Mouse (Mus musculus) left cerebral cortex, adult 11 months (tissue): ENCODE results near the gene Rtn1.
A peak's percentile ranks its signal among the peaks of the same experiment; 100 is the strongest.

ENCODE experiments used
- DNase-seq: peaks from one replicate; pipeline ENCODE4 v3.0.0; 2022; ENCODE audit warnings: low spot score

The Rtn1 gene

DNA sequence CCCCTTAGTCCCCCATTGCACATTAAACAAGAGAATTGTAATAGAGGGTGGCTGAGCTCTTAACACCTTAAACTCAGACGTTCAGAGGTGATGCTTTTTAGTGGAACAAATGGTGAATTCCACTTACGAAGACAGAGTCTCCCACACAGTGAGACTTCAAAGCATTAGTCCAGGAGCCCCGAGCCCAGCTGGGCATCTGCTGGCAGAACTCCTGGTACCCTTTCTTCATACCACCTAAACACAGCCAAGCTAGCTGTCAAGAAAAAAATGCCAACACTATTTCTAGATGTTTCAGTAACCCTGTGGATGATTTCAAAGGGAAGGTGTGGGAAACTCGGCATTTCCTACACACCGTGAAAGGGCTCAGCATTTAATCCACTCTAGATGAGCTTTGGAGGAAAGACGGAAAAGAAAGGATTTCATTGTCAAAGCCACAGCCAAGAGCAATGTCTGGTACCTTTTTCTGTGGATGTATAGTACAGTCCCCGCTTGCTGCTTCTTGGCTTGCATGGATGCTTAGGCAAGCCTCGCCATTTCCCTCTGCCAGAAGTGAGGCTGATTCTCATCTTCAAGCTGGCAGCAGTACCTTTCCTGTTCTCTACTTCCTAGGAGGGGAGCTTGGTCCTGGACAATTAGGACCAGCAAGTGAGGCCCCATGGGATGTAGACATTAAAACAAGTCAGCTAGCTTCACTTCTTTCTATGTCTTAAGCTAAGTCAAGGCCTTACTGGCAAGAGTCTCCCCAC lies 179.2 kb downstream of the Rtn1 start:
- no peak for DNase-seq

GRCm38 (mm10) chr12:72227731-72228130 lies 181.1 kb downstream of the Rtn1 start:
- no peak for DNase-seq

- DNase-seq = no peak
Observed at GRCm38 (mm10) chr12:72225371-72225770, 183.5 kb downstream of the Rtn1 start.

DNA sequence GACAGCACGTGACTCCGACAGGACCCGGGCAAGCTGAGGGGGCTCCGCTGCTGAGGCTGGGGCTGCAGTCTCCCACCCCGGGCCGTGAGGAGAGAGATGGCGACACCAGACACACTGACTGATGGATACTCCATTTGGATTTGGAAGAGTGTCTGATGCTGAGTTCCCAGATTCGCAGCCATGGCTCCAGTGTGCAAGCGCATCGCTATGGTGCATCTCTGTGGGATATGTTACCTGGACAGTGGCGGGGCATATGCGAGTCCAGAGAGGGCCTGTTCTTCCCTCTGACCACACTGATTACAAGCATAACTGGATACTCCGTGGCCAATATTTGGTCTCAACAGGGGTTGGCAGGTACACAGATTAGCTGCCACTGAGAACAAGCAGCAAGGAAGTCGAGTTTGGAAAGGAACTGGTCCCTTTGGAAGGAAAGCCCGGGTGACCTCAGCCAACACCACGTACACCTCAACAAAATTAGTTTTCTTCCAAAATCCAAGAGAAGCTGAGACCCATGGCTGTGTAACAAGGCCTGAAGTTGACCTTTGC lies 185.2 kb downstream of the Rtn1 start:
- DNase-seq = no peak

- DNase-seq = no peak
Observed at GRCm38 (mm10) chr12:72213554-72213953, 195.3 kb downstream of the Rtn1 start.

DNA sequence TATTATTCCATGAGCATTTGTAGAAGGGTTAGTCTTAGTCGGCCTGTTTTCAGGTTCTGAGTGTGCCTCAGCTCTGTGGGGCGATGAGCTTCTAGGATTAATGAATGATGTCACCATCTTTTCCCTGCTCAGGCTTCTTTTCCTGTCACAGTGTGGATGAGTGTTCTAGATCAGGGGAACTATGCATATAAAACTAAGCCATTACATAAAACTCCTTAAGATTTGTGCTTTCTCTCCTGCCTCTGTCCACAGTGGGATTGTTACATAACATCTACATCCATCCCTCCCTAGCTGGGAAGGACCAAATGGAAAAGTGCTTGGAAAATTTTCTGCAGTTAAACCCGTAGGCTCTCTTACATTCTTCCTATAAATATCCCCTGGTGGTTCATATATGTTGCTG lies 208.0 kb downstream of the Rtn1 start:
- DNase-seq = peak; percentile 34

DNA sequence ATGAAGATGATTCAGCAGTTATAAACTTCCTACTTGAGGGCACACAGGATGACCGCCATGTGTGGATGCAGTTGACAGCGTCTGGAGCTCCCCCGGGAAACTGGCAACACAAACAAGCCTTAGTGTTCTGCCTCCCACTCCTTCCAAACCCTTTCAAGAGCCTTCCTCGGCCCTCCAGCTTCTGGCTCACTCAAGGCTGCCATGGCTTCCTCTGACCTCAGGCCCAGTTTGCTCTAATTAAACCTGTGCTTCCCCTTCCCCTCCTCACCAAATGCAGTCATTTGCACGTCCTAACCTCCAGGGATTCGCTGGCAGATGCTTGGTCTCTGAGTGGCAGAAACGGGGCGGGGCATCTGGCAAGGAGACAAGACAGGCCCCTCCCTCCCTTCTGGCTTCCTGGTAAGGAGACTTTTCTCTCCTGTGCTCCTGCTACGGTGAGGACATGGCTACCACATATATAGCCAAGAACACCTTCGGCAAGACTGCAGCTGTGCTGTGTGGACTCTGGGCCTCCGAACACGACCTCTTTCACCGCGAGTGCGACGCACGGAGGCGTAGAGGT lies 210.8 kb downstream of the Rtn1 start:
- no peak for DNase-seq

DNA sequence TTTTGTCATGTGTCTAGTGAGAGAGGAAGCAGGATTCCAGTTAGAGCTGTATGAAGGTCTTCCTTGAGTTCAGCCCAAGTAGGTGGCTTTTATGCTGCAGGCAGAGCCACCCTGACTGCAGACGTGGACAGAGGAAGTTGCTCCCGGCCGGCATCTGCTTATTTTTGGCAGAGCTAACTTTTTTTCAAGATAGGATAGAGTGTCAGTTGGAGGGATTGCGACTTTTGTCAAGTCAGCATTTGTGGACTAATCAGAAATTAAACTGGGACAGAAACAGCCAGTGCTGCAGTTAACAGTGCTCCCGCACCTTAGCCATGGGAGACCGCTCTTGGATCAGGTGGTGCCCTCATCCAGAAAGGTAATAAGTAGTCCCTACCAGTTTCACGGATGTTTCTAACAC lies 211.4 kb downstream of the Rtn1 start:
- no peak for DNase-seq

- no peak for DNase-seq
Observed at GRCm38 (mm10) chr12:72184929-72185328, 223.9 kb downstream of the Rtn1 start, which contains the start of gene Ccdc175. TSS of gene Ccdc175 (minus strand) at chr12:72185029.

- no peak for DNase-seq
Observed at GRCm38 (mm10) chr12:72179561-72179960, 229.3 kb downstream of the Rtn1 start.

DNA sequence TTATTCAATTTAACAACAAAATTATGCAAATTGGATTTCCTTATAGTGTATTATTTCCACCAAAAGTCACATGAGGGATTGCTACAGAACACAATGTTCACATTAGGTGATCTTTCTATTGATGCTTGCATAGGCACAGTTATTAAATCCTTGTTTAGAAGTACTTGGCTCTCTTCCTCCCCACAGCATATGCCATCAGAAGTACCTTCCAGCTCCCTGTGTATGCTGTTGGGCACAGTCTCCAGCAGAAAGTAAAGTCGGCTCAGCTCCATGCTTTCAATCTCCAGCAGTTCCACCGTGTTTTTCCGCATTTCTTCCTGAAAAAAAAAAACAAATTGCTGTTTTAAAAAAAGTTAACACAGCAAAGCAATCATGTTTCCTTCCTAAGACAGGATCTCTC lies 230.5 kb downstream of the Rtn1 start:
- no peak for DNase-seq
